Mouse (Mus musculus) ES-Bruce4 (cell line): ENCODE data around the gene Timm8a2. TPM values are rescaled to one million over a fixed set of nuclear protein-coding genes. Genes with fewer than 3 reads are reported as not detected.

ENCODE experiments used
- H3K27ac ChIP-seq: 2 replicates; pipeline ENCODE4 v1.5.1; 2012; ENCODE audit warnings: low read length, inconsistent platforms; ENCODE audit not compliant: insufficient read depth
- H3K27me3 ChIP-seq: 2 replicates; pipeline ENCODE4 v1.6.1; 2012; ENCODE audit warnings: mild to moderate bottlenecking, low read length, inconsistent platforms; ENCODE audit not compliant: control insufficient read depth, poor library complexity, insufficient read depth, severe bottlenecking
- H3K36me3 ChIP-seq: 2 replicates; pipeline ENCODE4 v1.6.1; 2012; ENCODE audit warnings: inconsistent platforms, mild to moderate bottlenecking, low read length, moderate library complexity; ENCODE audit not compliant: control insufficient read depth, poor library complexity, insufficient read depth, severe bottlenecking
- H3K4me1 ChIP-seq: one replicate; pipeline ENCODE4 v1.8.1; 2011; ENCODE audit warnings: low read length; ENCODE audit not compliant: control insufficient read depth, insufficient read depth
- H3K4me3 ChIP-seq: 2 replicates; pipeline ENCODE4 v1.5.1; 2011; ENCODE audit warnings: low read depth, mild to moderate bottlenecking, low read length
- H3K9ac ChIP-seq: 2 replicates; pipeline ENCODE4 v1.6.1; 2012; ENCODE audit warnings: low read depth, mild to moderate bottlenecking, inconsistent platforms; ENCODE audit not compliant: poor library complexity, severe bottlenecking
- H3K9me3 ChIP-seq: replicated peaks from 2 replicates; pipeline ENCODE4 v1.6.1; 2012; ENCODE audit warnings: mild to moderate bottlenecking, low read length, inconsistent platforms; ENCODE audit not compliant: control insufficient read depth, poor library complexity, insufficient read depth, severe bottlenecking
- CTCF ChIP-seq: IDR thresholded peaks from one replicate; pipeline ENCODE4 v1.8.1; 2011; ENCODE audit warnings: low read depth, low read length
- EP300 ChIP-seq: IDR thresholded peaks from 2 replicates; pipeline ENCODE4 v1.6.1; 2011; ENCODE audit warnings: low read depth, low read length; ENCODE audit not compliant: insufficient read depth
- POLR2A ChIP-seq: IDR thresholded peaks from one replicate; pipeline ENCODE4 v1.8.1; 2011; ENCODE audit warnings: low read length; ENCODE audit not compliant: insufficient read depth
- polyA plus RNA-seq: library from polyadenylated mRNA; stranded (reverse); fragments of >200 nt; gene quantifications from 2 replicates; pipeline ENCODE4 v1.2.4, GENCODE M21; 2011; ENCODE audit warnings: low read depth; ENCODE audit not compliant: missing spikeins, insufficient read depth, insufficient read length

Gene Timm8a2
- polyA plus RNA-seq, 1 experiment, result not detected

DNA sequence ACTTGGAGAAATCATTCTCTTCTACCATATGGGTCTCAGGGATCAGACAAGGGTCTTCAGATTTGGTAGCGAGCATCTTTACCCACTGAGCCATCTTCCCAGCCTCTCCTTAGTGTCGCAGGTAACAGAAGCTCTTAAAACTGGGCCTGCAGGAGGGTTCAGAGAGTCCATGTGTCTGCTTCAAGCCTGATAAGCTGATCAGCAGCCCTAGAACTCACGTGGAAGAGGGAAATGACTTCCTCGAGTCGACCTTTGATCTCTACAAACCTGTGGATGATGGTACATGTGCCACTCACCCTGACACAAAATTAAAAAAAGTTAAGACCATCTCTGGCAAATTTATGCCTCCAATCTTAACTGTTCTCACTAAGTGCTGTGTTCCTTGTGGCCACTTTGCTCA lies 53.5 kb downstream of the Timm8a2 start:
- no peak overlapping the region for H3K27ac ChIP-seq
- no peaks in the 10 kb centered on the region for H3K27me3 ChIP-seq
- H3K36me3 ChIP-seq, result no peaks in the 10 kb centered on the region
- no peak for TF ChIP-seq POLR2A
- TF ChIP-seq EP300, result no peak
- no peak for TF ChIP-seq CTCF
- H3K9me3 ChIP-seq, result no peaks in the 10 kb centered on the region; the same call in 1 of the 2 replicates
- H3K4me1 ChIP-seq, result no peaks in the 10 kb centered on the region
- no peak overlapping the region for H3K9ac ChIP-seq
- no peak overlapping the region for H3K4me3 ChIP-seq

Other genes starting within 250 kb of the Timm8a2 start
- 21.0 and 21.1 TPM in 2 replicates for gene Dock9, start 236.8 kb upstream of the Timm8a2 start, polyA plus RNA-seq
- gene Ubac2, start 156.1 kb upstream of the Timm8a2 start, polyA plus RNA-seq, result 42.2 and 42.3 TPM in 2 replicates
- gene Gpr18, start 118.9 kb upstream of the Timm8a2 start, polyA plus RNA-seq, result not detected in 2 replicates
- not detected in 2 replicates for gene Gpr183, start 69.5 kb upstream of the Timm8a2 start, polyA plus RNA-seq
- 79.7 and 85.3 TPM in 2 replicates for gene Tm9sf2, start 72.4 kb downstream of the Timm8a2 start, polyA plus RNA-seq
- 36.7 and 37.5 TPM in 2 replicates for gene Clybl, start 147.0 kb downstream of the Timm8a2 start, polyA plus RNA-seq